Mouse (Mus musculus): ENCODE measurements at regions not wholly inside any gene's neighbourhood (a gene's known extent, or its start where the extent isn't known, plus 50 kb on each side); places are given as distances from the start of the nearest gene placed in this dataset.

DNA sequence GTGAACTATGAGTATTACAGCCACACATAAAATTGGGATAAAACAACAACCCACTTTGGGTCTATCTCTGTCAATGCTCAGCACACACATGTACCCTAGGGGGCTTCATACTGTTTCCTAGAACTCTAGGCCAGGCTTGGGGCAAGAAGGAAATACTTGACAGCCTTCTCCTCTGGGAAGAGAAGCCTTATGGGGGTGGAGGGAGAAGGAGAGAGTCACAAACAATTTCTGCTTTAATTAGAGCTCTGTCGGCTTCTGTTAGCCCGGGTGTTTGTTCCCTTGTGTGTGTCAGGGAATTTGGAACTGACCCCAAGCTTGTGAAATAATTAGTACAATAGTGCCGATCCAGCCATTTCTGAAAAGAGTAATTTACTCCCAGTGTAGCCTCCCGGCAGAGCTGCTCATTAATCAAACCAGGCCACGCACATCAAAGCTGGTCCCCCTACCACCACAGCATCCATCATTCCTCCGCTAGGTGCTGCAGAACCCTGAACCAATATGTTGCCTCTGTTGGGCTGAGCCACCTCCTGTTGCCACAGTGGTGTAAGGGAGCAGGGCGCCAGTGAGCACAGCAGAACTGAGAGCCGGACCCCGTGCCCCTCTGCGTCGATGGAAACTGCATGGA, 307.3 kb downstream of the Tmem114 start:
- no peak overlapping the region for H3K4me2 ChIP-seq (replicated peaks)
- H3K9ac ChIP-seq (replicated peaks) = no peak overlapping the region
- ATAC-seq (ENCODE audit: low FRiP score, low read depth) = 0 out of 2 replicates have a peak, but pooled peaks have one; percentile 44
- H3K4me3 ChIP-seq = no peak overlapping the region
- no peaks in the 10 kb centered on the region for H3K9me3 ChIP-seq
- H3K27me3 ChIP-seq = no peaks in the 10 kb centered on the region
- peaks cover 3% of the 10 kb centered on the region; the same call in 1 of the 2 replicates for H3K4me1 ChIP-seq
- H3K27ac ChIP-seq (replicated peaks) = no peak overlapping the region
- 71% methylated on average over 11 of the region's 11 CpGs for WGBS
- no peaks in the 10 kb centered on the region for H3K36me3 ChIP-seq

DNA sequence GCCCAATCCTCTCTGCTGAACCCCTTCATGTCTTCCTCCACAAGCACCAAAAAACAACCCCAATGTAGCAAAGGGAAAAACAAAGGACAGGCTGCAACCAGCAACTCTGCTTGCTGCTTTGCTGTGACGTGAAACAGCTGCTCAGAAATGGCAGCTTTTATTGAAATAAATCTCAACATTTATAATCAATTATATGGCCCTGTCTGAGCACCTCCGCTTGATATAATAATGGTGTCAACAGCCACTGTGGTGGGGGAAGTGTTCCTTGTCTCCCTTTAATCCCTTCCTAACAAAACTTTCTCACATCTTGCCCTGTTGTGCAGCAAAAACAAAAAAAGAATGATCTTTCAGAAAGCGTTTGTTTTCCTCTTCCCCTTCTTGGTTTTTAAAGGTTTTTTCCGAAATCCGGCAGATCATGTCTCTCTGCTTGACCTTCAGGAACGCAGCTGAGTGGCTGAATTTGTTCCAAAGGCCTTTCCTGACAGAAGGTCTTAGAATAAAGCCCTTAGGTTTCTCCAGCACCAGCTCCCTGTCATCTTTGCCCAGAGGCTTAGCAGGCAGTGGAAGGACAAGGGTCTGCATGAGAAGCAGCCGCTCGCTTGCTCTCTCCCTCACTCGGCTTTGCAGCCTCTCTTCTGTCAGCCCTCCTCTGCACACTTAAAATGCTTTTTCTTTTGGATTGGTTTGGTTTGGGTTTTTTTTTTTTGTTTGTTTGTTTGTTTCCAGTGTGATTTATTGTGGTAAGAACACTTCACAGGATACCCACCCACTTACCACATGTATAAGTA, 313.4 kb downstream of the Tmem114 start:
- no peak overlapping the region for H3K27ac ChIP-seq (replicated peaks)
- no peak for ATAC-seq (ENCODE audit: low FRiP score, low read depth)
- H3K27me3 ChIP-seq = no peaks in the 10 kb centered on the region
- WGBS = 45% methylated on average over 9 of the region's 9 CpGs
- H3K9ac ChIP-seq (replicated peaks) = no peak overlapping the region
- 0 out of 2 replicates have a peak, but pooled peaks cover 6% of the 10 kb centered on the region for H3K4me1 ChIP-seq
- no peaks in the 10 kb centered on the region for H3K9me3 ChIP-seq
- H3K36me3 ChIP-seq = no peaks in the 10 kb centered on the region
- H3K4me2 ChIP-seq (replicated peaks) = no peak overlapping the region
- H3K4me3 ChIP-seq = no peak overlapping the region

DNA sequence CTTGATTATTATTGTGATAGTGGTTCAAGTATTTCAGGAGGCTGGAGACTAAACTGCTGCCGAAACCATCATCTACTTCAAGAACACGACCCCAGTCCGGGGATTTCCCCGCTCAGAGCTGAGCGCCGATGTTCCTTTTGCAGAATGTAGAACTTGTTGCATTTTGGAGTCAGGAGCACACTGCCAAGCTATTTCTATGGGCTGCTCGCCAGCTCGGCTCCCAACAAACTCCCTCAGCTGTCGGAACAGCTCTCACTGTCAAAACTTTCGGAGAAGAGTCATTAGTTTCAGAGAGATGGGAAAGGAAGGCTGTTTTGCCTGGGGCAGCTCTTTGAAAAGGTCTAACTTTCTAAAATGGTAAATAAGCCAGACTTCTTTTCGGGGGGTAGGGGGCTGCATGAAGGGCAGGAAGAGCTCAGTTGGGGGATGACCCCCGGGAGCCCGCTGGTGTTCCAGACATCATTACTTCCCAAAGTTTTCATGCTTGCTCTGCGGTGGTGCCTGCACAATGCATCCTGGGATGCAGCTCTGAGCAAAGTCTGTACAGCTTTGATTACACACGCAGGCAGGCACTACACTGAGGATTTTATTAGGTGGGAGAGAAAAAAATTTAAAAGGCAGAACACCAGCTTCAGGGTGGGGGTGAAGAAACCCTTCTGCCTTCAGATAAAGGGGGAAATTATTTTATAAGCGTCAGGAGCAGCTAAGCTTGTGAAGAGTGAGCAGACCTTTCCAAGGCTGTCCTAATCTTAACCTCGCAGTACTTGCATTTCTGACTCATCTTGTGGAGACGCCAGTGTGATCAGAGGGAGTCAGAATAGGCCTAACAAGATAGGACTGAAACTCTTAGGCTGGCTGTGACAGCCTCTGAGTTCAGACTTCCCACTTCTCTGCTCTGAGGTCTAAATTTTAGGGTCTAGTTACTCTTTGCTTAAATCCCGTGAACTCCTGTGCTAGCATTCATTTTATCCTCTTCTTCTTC, 316.5 kb downstream of the Tmem114 start:
- Histone ChIP-seq H3K27me3 (no peaks in the 10 kb centered on the region), H3K4me2 (replicated peaks) (no peak overlapping the region), H3K27ac (replicated peaks) (no peak overlapping the region), H3K9ac (replicated peaks) (no peak overlapping the region), H3K4me1 (0 out of 2 replicates have a peak, but pooled peaks cover 6% of the 10 kb centered on the region), H3K4me3 (no peak overlapping the region), H3K36me3 (no peaks in the 10 kb centered on the region), H3K9me3 (no peaks in the 10 kb centered on the region)
- WGBS = 85% methylated on average over 19 of the region's 19 CpGs
- no peak for ATAC-seq (ENCODE audit: low FRiP score, low read depth)

DNA sequence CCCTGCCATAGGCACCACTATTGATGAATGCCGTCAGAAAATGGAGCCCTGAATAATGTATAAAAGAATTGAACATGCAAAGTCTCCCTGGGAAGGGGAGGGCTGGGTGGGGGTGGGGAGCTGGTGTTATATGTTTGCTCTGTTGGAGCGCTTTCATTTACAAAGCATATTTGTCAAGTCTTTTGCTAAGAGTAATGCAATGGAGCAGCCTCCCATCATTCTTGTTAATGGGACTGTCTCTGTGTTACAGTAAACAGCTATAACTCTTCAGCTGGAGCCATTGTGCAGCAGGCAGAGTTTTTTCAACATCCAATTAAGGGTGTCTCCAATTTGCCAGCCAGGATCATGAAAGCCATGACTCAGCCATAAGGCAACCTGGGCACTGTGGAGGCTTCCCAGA, 345.9 kb downstream of the Tmem114 start:
- Histone ChIP-seq H3K9me3 (no peaks in the 10 kb centered on the region), H3K36me3 (no peaks in the 10 kb centered on the region), H3K4me3 (no peak overlapping the region), H3K4me1 (no peaks in the 10 kb centered on the region), H3K27ac (replicated peaks) (no peak overlapping the region), H3K4me2 (replicated peaks) (no peak overlapping the region), H3K9ac (replicated peaks) (no peak overlapping the region), H3K27me3 (no peaks in the 10 kb centered on the region)
- 71% methylated on average over 2 of the region's 2 CpGs for WGBS
- ATAC-seq (ENCODE audit: low FRiP score, low read depth) = no peak

DNA sequence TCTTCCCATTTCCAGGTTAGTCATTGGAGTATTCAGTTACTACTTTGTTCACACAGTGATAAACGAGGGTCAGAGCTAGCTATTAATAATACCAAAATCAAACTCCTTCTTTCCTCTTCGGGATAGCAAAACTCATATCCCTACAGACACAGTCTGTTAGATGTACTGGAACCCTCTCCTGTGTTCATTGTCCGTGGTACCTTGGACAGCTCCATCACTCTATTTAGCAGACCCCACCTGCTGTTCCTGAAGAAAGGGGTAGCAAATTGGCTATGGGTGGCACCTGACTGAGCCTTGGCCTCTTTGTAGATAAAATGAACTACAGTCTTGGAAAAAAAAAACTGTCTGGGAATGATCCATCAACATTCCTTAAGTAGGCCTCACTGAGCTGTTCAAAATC, 346.5 kb downstream of the Tmem114 start:
- H3K27ac ChIP-seq (replicated peaks) = no peak overlapping the region
- no peaks in the 10 kb centered on the region for H3K27me3 ChIP-seq
- no peaks in the 10 kb centered on the region for H3K4me1 ChIP-seq
- H3K36me3 ChIP-seq = no peaks in the 10 kb centered on the region
- H3K4me2 ChIP-seq (replicated peaks) = no peak overlapping the region
- no peak overlapping the region for H3K9ac ChIP-seq (replicated peaks)
- WGBS = 65% methylated on average over 3 of the region's 3 CpGs
- no peak overlapping the region for H3K4me3 ChIP-seq
- no peak for ATAC-seq (ENCODE audit: low FRiP score, low read depth)
- no peaks in the 10 kb centered on the region for H3K9me3 ChIP-seq

DNA sequence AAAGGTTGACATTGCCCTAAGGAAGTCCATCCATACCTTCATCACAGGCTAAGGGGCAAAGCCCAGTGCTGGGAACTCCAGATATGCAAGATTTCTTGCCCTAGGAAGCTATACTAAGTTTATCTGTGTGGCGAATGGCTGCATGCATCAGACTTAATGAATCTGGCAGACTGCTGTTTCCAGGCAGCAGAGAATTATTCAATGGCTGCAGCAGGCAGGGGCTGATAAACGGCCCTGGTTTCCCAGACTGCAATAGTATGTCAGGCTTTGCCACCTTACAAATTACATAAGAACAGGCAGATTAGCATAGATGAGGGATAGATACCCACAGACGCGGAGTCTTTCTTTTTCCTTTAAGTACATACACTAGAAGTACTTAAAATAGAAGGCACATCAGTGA, 350.2 kb downstream of the Tmem114 start:
- H3K4me1 ChIP-seq = no peaks in the 10 kb centered on the region
- no peak for ATAC-seq (ENCODE audit: low FRiP score, low read depth)

DNA sequence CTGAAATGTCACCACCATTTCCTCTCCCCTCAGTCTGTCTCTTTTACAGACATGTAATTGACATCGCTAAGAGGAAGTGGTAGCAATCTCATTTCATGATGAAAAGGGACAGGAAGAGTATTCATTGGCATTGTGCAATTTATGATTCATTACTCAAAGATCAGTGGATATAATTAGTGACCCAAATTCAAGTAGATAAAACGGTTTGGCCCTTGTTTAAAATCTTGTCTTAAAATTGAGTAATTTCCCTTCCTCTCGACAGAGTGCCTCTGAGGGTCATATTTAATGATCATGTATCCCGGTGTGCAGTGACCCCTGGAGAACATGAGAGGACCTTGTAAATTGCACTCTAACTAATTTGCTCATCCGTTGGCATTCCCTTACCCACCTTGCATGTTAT, 371.0 kb downstream of the Tmem114 start:
- H3K4me3 ChIP-seq = no peak overlapping the region
- H3K27ac ChIP-seq (replicated peaks) = no peak overlapping the region
- H3K9me3 ChIP-seq = no peaks in the 10 kb centered on the region
- H3K4me1 ChIP-seq = no peaks in the 10 kb centered on the region
- no peak for ATAC-seq (ENCODE audit: low FRiP score, low read depth)
- H3K9ac ChIP-seq (replicated peaks) = no peak overlapping the region
- no peak overlapping the region for H3K4me2 ChIP-seq (replicated peaks)
- H3K27me3 ChIP-seq = no peaks in the 10 kb centered on the region
- 76% methylated on average over 5 of the region's 5 CpGs for WGBS
- no peaks in the 10 kb centered on the region for H3K36me3 ChIP-seq

More for the DNA sequence above, 350.2 kb downstream of the Tmem114 start:
- Histone ChIP-seq H3K27ac (replicated peaks) (no peak overlapping the region), H3K4me2 (replicated peaks) (no peak overlapping the region), H3K9me3 (no peaks in the 10 kb centered on the region), H3K9ac (replicated peaks) (no peak overlapping the region), H3K36me3 (no peaks in the 10 kb centered on the region), H3K27me3 (no peaks in the 10 kb centered on the region), H3K4me3 (no peak overlapping the region)
- 68% methylated on average over 4 of the region's 4 CpGs for WGBS

DNA sequence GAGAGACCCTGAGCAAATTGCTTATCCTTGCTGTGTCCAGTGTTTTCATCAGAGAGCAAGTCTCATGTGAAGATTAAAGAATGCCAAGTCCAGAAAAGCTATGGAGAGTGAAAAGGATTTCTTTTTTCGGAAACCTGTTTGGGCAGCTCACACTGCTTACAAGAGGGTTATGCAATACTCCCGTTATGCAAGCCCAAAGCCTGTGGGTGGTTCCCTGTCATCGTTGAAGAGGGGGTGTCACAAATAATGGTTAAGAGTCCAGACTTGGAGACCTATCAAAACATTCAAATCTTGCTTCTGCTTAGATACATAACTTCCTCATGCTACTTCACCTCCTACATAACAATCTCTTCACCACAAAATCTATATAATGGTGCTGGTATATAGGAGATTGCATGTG, 416.0 kb downstream of the Tmem114 start:
- Histone ChIP-seq H3K27me3 (no peaks in the 10 kb centered on the region), H3K4me1 (no peaks in the 10 kb centered on the region), H3K9me3 (no peaks in the 10 kb centered on the region), H3K36me3 (no peaks in the 10 kb centered on the region), H3K27ac (replicated peaks) (no peak overlapping the region), H3K4me2 (replicated peaks) (no peak overlapping the region), H3K9ac (replicated peaks) (no peak overlapping the region), H3K4me3 (no peak overlapping the region)
- WGBS = 76% methylated on average over 3 of the region's 3 CpGs
- no peak for ATAC-seq (ENCODE audit: low FRiP score, low read depth)

DNA sequence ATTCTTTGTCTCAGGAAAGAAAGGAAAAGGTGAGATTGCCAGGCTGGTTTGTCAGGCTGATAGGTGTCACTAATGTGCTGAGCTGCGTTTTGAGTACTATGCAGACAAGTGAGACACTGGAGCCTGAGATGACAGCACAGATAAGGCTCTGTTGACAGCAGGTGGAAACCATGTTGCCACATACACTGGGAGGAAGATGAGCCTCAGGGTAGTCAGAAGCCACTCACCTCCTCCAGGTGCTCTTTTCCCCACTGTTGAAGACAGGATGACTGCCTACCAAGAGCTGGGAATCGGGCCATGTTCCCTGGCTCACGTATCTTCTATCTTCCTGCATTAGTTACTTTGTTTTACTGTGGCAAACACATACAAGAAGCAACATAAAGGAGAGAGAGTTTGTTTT, 418.3 kb downstream of the Tmem114 start:
- Histone ChIP-seq H3K4me1 (no peaks in the 10 kb centered on the region), H3K36me3 (no peaks in the 10 kb centered on the region), H3K4me3 (no peak overlapping the region), H3K4me2 (replicated peaks) (no peak overlapping the region), H3K9ac (replicated peaks) (no peak overlapping the region), H3K27me3 (no peaks in the 10 kb centered on the region), H3K9me3 (no peaks in the 10 kb centered on the region), H3K27ac (replicated peaks) (no peak overlapping the region)
- 79% methylated on average over 3 of the region's 3 CpGs for WGBS
- ATAC-seq (ENCODE audit: low FRiP score, low read depth) = no peak

DNA sequence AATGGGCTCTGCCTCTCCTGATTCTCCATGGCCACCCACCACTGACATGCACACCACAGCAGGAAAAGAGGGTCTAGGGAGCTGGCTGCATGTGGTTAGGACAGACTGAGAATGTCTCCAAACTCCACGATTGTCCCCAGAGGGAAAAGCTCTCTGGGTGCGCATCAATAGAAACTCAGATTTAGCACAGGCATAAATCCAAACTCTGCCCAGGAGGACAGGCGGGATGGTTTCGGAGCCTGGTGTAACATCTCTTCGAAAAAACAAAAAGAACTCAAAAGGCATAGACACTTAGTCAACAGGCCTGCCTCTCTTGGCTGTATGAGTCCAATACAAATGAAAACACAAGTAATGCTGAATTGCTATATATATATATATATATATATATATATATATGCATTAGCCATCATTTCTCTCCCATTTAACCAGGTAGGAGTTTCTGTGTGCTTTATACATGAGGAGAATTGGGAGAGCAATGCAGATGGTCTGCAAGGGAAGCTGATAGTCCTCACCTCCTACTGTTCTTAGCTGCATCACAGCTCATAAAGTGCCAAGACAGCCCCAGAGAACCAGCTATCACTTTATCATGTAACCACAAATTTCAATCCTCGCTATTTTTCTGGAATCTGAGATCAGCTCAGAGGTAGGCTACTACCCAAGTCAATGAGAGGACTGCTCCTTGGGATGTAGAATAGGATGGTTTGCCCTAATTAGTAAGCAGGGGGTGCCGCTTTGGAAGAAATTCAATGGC, 422.4 kb downstream of the Tmem114 start:
- 91% methylated on average over 7 of the region's 7 CpGs for WGBS
- ATAC-seq (ENCODE audit: low FRiP score, low read depth) = no peak
- Histone ChIP-seq H3K9me3 (peaks cover 4% of the 10 kb centered on the region; the same call in 1 of the 2 replicates), H3K4me3 (no peak overlapping the region), H3K4me2 (replicated peaks) (no peak overlapping the region), H3K27ac (replicated peaks) (no peak overlapping the region), H3K9ac (replicated peaks) (no peak overlapping the region), H3K4me1 (no peaks in the 10 kb centered on the region), H3K27me3 (no peaks in the 10 kb centered on the region), H3K36me3 (no peaks in the 10 kb centered on the region)

DNA sequence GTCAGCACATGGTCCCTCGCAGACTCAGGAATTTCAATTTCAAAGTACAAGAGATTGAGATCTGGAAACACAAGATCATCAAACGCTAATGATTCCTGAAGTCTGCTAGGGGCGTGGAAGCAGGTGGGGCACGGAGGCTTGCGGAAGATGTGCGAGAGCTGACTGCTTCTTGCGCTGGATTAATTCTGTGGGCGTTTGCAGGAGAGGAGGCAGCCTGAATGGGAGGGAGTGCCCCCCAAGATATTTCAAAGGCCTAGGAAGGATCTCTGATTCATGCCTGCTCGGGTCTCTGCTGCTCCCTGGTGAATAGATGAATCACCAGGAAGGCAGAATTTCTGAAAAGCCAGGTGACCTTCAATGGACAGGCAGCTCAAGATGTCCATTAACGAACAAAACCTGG, 442.1 kb downstream of the Tmem114 start:
- Histone ChIP-seq H3K9ac (replicated peaks) (no peak overlapping the region), H3K4me1 (no peaks in the 10 kb centered on the region), H3K4me3 (no peak overlapping the region), H3K4me2 (replicated peaks) (no peak overlapping the region; the same call in 1 of the 2 replicates), H3K36me3 (no peaks in the 10 kb centered on the region), H3K27me3 (no peaks in the 10 kb centered on the region), H3K27ac (replicated peaks) (no peak overlapping the region), H3K9me3 (no peaks in the 10 kb centered on the region)
- 57% methylated on average over 10 of the region's 10 CpGs for WGBS
- no peak for ATAC-seq (ENCODE audit: low FRiP score, low read depth)

Data from midbrain, embryonic 12.5 days (tissue).